Mouse (Mus musculus) erythroblast, embryonic 14.5 days (primary cell): ENCODE data around the gene Lrr1. TPM values are rescaled to one million over a fixed set of nuclear protein-coding genes. Genes with fewer than 3 reads are reported as not detected.

Experiments used
- H3K27me3 ChIP-seq: 2 replicates; pipeline ENCODE4 v1.6.1; 2012; ENCODE audit warnings: inconsistent platforms; ENCODE audit not compliant: control insufficient read depth
- H3K36me3 ChIP-seq: 2 replicates; pipeline ENCODE4 v1.6.1; 2012; ENCODE audit warnings: mild to moderate bottlenecking, inconsistent platforms; ENCODE audit not compliant: control insufficient read depth
- H3K4me1 ChIP-seq: 2 replicates; pipeline ENCODE4 v1.6.1; 2012; ENCODE audit warnings: inconsistent platforms; ENCODE audit not compliant: control insufficient read depth
- H3K4me3 ChIP-seq: replicated peaks from 2 replicates; pipeline ENCODE3; 2012; ENCODE audit warnings: moderate library complexity, mild to moderate bottlenecking, inconsistent platforms
- H3K9me3 ChIP-seq: 2 replicates; pipeline ENCODE4 v1.6.1; 2012; ENCODE audit warnings: low read length, inconsistent platforms, mixed read lengths; ENCODE audit not compliant: control insufficient read depth
- GATA1 ChIP-seq: IDR thresholded peaks from 2 replicates; pipeline ENCODE4 v1.6.1; 2012; ENCODE audit warnings: low read length, inconsistent platforms, mixed read lengths
- TAL1 ChIP-seq: IDR thresholded peaks from 3 replicates; pipeline ENCODE4 v1.6.1; 2012; ENCODE audit warnings: low read length, inconsistent platforms, mixed read lengths
- polyA plus RNA-seq: library from polyadenylated mRNA; stranded (reverse); fragments of >175 nt; gene quantifications from 2 replicates; pipeline ENCODE4 v1.2.3, GENCODE M21; 2012

The Lrr1 gene
- polyA plus RNA-seq, 1 experiment, result 7.6 TPM

DNA sequence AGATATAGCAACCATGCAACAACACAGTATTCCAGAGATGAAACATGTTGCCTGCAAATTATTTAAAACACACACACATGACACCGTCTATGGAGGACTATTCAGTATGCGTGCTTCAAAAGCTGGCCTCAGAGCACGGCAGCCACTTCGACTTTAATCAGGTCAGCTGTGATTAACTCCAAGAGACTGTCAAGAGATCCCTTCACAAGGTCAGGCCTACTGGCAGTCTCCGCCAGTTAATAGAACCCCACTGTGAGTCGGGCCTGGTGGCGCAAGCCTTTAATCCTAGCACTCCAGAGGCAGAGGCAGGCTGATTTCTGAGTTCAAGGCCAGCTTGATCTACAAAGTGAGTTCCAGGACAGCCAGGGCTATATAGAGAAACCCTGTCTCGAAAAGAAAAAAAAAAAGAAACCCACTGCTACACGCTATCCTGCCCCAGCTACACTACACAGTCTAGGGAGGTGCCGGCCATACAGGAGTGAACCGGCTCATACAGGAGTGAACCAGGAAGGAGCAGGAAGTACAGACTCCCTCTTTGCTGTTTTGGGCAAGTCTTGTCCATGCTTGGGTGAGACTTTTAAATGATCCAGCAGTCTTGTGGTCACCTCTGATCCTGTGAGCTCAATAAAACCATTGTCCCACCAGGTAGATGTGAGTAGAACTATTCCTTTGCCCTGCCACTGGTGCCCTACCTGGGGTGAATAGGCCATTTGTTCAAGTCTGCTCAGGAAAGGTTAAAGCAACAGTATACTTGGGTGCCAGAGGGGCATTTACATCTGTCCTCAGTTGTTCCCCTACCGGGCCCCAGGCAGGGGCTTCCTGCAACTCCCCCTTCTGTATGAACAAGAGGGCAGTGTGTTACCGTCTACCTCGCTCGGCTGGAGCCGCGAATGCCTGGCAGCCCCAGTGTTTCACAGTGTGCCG is 41.7 kb downstream of the Lrr1 start:
- TF ChIP-seq TAL1, result no peak
- TF ChIP-seq GATA1, result no peak
- Histone ChIP-seq H3K4me3 (no peak overlapping the region), H3K4me1 (no peaks in the 10 kb centered on the region), H3K27me3 (no peaks in the 10 kb centered on the region), H3K36me3 (peaks cover 96% of the 10 kb centered on the region), H3K9me3 (no peaks in the 10 kb centered on the region)

DNA sequence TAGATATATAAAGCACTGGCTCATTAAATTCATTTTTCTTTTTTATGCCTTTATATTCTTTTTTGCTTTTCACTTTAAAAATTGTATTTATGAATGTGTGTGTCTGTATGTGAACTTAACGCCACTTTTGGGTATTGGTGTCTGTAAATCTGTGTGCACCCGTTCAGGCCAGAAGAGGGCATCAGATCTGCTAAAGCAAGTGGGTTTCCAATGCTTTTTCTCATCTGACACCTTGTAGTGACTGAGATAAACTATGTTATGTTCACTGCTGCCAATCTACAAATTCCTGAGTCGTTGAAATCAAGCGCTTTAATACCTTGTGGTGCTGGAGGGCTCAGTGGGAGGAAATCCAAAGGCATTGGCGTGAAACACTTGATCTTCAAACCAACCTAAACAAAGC is 42.4 kb downstream of the Lrr1 start:
- Histone ChIP-seq H3K36me3 (peaks cover 96% of the 10 kb centered on the region), H3K4me1 (no peaks in the 10 kb centered on the region), H3K4me3 (no peak overlapping the region), H3K9me3 (no peaks in the 10 kb centered on the region), H3K27me3 (no peaks in the 10 kb centered on the region)
- TF ChIP-seq TAL1 (no peak), GATA1 (no peak)

DNA sequence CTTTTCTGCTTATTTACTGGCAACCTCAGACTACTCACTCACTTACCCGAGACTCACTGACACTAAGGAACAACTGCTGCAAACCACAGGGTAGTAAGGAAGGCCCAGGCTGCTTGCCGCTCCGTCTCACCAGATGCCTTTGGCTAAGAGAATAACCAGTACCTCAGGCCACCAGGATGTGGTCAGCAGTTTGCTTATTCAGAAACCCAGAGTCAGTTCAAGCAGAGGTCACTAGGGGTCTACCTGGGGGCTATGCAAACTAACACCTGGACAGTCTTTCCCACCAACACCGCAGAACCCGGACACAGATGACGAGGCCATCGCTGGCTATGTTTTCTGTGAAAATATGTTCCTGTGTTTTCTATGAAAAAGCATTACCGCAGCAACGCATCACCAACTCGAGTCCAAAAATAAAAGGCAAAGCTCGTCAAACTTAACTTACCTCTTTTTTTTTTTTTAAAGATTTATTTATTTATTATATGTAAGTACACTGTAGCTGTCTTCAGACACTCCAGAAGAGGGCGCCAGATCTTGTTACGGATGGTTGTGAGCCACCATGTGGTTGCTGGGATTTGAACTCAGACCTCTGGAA is 44.7 kb downstream of the Lrr1 start:
- H3K9me3 ChIP-seq, result no peaks in the 10 kb centered on the region
- H3K4me1 ChIP-seq, result no peaks in the 10 kb centered on the region
- H3K4me3 ChIP-seq, result no peak overlapping the region
- peaks cover 95% of the 10 kb centered on the region for H3K36me3 ChIP-seq
- TF ChIP-seq TAL1 (no peak), GATA1 (no peak)
- no peaks in the 10 kb centered on the region for H3K27me3 ChIP-seq

DNA sequence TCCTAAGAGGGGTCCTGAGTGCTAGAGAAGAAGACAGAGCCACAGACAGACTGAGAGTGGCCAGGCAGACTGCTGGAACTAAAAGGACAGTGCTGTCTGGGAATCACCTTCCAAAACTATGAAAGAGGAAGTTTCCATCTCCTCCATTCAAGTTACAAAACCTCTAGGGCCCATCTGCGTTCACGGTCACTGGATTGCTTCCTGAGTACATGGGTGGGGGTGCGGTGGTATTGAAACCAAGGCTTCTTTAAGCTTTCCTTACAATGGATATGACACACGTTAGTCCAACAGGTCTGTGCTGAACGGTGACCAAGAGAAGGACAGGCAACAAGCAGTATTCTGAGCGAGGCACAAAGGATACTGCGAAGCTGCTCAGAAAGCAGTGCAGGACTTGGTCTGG is 45.8 kb downstream of the Lrr1 start:
- no peak for TF ChIP-seq TAL1
- no peak for TF ChIP-seq GATA1
- Histone ChIP-seq H3K27me3 (no peaks in the 10 kb centered on the region), H3K36me3 (peaks cover 97% of the 10 kb centered on the region), H3K9me3 (no peaks in the 10 kb centered on the region), H3K4me1 (no peaks in the 10 kb centered on the region), H3K4me3 (no peak overlapping the region)

DNA sequence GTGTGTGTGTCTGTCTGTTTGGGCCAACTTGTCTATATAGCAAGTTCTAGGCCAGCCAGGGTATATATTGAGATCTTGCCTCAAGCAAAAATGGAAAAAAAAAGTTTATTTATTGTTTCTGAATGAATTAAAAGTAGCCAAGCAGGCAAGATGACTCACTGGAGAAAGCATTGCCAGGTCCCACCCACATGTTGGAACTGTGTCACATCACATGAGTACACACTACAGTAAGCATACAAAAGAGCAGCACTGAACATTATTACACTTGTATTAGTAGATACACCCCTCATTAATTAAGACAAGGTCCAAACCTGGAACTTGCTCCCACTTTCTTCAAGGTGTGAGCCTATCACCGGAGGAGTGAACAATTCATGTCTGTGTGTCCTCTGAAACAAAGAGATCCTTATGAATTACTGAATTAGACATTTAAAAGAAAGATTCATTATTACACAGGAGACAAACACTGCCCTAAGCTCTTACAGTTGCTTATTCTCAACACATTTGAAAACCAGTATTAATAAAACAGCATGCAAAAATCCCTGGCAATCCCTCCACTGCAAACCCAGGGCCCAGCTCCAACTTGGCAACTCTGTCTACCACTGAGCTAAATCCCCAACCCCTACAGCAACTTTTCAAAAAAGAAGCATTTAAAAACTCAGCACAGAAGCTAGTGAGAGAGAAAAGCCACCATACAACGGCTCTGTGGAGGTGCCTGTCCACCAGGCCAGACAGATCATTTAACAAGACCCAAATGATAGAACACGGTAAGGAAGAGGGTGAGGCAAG is 46.6 kb downstream of the Lrr1 start:
- Histone ChIP-seq H3K9me3 (no peaks in the 10 kb centered on the region), H3K36me3 (peaks cover 97% of the 10 kb centered on the region), H3K27me3 (no peaks in the 10 kb centered on the region), H3K4me3 (no peak overlapping the region), H3K4me1 (no peaks in the 10 kb centered on the region)
- TF ChIP-seq GATA1, result no peak
- TF ChIP-seq TAL1, result no peak

DNA sequence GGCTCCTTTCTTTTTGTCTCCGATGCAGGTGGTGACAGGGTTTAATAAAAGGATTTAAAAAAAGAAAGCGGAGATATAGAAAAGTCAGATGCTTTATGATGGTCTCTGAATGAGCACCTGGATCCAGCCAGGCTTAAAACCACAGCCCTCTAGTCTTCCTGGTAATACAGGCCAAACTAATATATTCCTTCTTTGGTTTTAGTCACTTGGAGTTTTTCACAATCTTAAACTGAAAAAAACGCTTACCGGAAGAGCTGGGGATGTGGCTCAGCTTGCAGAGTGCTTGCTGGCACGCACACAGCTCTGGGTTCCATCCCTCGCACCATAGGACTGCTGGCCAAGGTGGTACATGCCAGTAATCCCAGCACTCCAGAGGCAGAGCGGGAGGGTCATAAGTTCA is 48.0 kb downstream of the Lrr1 start:
- Histone ChIP-seq H3K36me3 (peaks cover 95% of the 10 kb centered on the region), H3K27me3 (no peaks in the 10 kb centered on the region), H3K4me3 (no peak overlapping the region), H3K9me3 (no peaks in the 10 kb centered on the region), H3K4me1 (no peaks in the 10 kb centered on the region; the same call in 1 of the 2 replicates)
- no peak for TF ChIP-seq GATA1
- no peak for TF ChIP-seq TAL1

DNA sequence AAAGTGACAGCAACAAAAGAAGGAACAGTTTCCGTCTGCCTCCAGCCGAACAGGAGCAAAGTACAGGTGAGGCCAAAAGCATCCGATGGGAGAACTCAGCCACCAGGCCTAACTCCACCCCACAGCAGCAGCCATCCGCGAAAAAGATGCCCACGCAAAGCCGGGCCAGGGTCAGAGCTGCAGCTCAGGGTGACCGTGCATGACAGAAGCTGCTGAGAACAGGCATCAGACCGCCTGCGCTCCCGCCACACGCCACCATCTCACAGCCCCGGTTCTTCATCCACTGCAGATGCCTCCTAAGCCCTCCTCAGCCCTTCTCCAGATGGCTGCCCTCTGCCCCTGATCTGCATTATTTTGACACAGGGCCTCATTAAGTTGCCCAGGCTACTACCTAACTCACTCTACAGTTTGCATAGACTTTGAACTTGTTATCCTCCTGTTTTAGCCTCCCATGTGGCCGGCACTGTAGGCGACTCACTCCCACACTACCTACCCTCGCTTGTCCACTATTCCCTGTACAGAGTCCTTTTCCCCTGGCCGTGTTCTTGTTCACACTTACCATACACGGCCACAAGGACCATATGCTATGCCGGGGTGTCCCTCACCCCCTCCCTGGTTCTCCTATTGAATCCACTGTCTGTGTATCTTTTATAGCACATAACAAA is 52.1 kb downstream of the Lrr1 start:
- Histone ChIP-seq H3K27me3 (no peaks in the 10 kb centered on the region), H3K4me1 (peaks cover 6% of the 10 kb centered on the region), H3K36me3 (peaks cover 95% of the 10 kb centered on the region), H3K9me3 (no peaks in the 10 kb centered on the region), H3K4me3 (no peak overlapping the region)
- TF ChIP-seq GATA1 (no peak), TAL1 (no peak)

DNA sequence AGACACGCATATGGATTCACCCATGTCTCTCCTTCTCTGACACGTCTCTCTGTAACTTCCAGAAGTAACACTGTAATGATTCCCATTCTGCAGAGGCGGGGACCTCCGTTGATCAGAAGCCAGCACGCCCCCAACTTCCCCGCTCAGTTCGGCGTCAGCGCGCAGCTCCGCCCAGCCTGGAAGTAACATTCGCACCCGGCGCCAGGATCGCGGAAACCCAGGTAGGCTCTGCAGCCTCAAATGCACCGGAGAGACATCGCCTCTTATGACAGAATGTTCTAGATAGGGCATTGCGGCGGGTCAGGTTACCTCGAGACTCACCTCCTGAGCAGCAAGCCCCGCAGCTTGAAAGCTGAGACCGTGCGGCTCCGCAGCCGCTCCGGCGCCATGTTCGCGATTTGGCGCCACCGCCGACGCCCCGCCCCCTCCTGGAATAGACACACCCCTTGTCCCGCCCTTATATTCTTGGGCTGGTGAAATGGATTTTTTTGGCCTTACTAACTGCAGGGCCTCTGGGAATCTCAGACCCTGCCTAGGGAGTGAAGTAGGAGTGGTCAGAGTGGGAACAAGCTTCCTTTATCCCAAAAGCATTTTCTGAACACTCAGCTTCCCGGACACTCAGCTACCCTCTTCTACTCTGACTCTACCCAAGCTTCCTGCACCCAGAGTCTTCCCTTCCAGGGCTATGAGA is 59.3 kb downstream of the Lrr1 start, which contains the start of gene Pole2:
Pole2 (minus strand) TSS at position 420 of the 691 bp plus-strand sequence.
- TF ChIP-seq GATA1 (no peak), TAL1 (no peak)
- peaks cover 36% of the 10 kb centered on the region for H3K4me1 ChIP-seq

More for the DNA sequence above, 59.3 kb downstream of the Lrr1 start, which contains the start of gene Pole2:
- H3K9me3 ChIP-seq, result no peaks in the 10 kb centered on the region
- peak within 1 kb of the TSS; percentile 88 for H3K4me3 ChIP-seq
- no peaks in the 10 kb centered on the region for H3K27me3 ChIP-seq
- peaks cover 33% of the 10 kb centered on the region for H3K36me3 ChIP-seq

Other genes with a start within 250 kb of the Lrr1 start
- gene Rps29, start 9.6 kb upstream of the Lrr1 start, polyA plus RNA-seq, result 65.5 and 410 TPM in 2 replicates
- gene Rpl36al, start 15.3 kb downstream of the Lrr1 start, polyA plus RNA-seq, result 6.1 and 7.3 TPM in 2 replicates
- 0.73 and 0.90 TPM in 2 replicates for gene Mgat2, start 15.3 kb downstream of the Lrr1 start, polyA plus RNA-seq
- gene Gm49383, start 28.3 kb downstream of the Lrr1 start, polyA plus RNA-seq, result not detected in 2 replicates
- 1.6 and 2.3 TPM in 2 replicates for gene Dnaaf2, start 29.6 kb downstream of the Lrr1 start, polyA plus RNA-seq
- not detected in 2 replicates for gene Gm49384, start 35.5 kb downstream of the Lrr1 start, polyA plus RNA-seq
- 2.5 and 2.9 TPM in 2 replicates for gene Pole2, start 59.4 kb downstream of the Lrr1 start, polyA plus RNA-seq
- not detected in 2 replicates for gene Klhdc1, start 72.4 kb downstream of the Lrr1 start, polyA plus RNA-seq
- 4.1 and 5.1 TPM in 2 replicates for gene Klhdc2, start 127.9 kb downstream of the Lrr1 start, polyA plus RNA-seq
- 0.12 and 0.79 TPM in 2 replicates for gene Nemf, start 188.4 kb downstream of the Lrr1 start, polyA plus RNA-seq
- 24.7 and 27.9 TPM in 2 replicates for gene Arf6, start 203.3 kb downstream of the Lrr1 start, polyA plus RNA-seq
- gene Gm9887, start 203.6 kb downstream of the Lrr1 start, polyA plus RNA-seq, result 0.23 and 0.28 TPM in 2 replicates